Mouse (Mus musculus) left cerebral cortex, postnatal 36 days (tissue): ENCODE data around the gene Fads6. TPM values are rescaled to one million over a fixed set of nuclear protein-coding genes. Genes with fewer than 3 reads are reported as not detected.
A peak's percentile ranks its signal among the peaks of the same experiment; 100 is the strongest.

Experiments
- DNase-seq, 2 experiments: peaks; one replicate each; pipeline ENCODE4 v3.0.0; 2021 to 2022; ENCODE audit warnings: low spot score in 2 of 2, mixed read lengths in 1 of 2
- intact Hi-C: fragments of 180-260 bp; cut with DNase I; formaldehyde crosslinking; loops from one replicate; pipeline ENCODE4 v1.15.1; 2025
- total RNA-seq, 2 experiments: library from RNA; stranded (reverse); gene quantifications; 2 replicates each; pipeline ENCODE4 v1.2.3; 2021

Fads6 gene
- total RNA-seq, 2 experiments from 2014 or later, result 12.7 to 13.0 TPM

DNA sequence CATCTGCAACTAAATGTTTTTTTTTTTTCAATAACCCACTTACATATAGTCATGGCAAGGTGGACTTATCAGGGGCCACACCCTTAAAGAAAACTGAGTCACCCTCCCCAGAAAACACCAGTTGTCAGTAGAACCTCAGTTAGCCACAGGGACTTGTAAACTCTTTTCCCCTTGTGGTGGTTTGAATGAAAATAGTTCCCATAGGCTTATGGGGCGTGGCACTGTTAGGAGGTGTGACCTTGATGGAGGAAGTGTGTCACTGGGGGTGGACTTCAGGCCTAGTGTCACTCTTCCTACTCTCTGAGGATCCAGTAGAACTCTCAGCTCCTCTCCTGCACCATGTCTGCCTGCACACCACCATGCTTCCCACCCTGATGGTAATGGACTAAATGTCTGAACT, 17.7 kb downstream of the Fads6 start:
- intact Hi-C loops, result no loop called here
- DNase-seq, result no peak

- DNase-seq, result no peak
- intact Hi-C loops, result no loop called here
These were observed 19.3 kb downstream of the Fads6 start for GRCm38 (mm10) chr11:115278176-115278575.

GRCm38 (mm10) chr11:115277604-115277975, 19.9 kb downstream of the Fads6 start:
- no peak for DNase-seq
- intact Hi-C loops, result no loop called here

DNA sequence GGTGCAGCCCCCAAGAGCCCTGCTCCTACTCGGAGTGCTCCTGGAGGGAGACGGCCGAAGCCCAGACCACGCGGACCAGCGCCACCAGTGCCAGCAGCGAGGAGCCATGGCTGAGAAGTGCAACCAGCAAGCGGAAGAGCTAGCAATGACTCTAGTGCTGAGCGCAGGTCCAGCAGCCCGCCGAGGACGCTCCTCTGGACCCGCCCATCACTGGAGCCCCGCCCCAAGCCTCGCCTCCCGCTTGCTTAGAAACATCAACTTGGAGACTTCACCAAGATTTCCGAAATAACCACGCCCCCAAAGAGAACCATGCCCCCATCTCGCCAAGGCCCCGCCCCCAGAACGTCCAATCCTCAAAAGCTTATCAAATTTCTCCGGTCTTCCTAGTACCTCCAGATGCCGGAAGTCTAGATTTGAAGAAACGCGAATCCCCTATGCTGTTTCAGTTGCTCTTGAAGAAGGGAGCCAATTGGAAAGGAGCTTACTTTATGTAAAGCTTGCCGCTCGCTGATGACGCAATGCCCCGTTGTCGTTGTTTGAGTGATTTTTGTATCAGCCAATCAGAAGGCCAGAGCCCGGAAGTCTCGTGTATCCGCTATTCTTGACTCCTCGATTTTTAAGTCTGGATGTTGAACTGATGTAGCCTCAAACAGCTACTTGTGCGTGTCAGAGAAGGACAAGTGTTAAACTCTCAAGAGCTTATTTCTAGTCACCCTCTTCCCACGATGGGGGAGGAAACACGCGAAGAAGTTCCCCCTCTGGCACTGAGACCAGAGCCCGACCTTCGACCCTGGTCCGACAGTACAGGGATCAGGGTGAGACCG, 20.5 kb downstream of the Fads6 start, which contains the start of gene Fdxr:
Gene Fdxr (minus strand): TSS at position 271 of the 824 bp plus-strand sequence.
- intact Hi-C loops, result no loop called here

DNA sequence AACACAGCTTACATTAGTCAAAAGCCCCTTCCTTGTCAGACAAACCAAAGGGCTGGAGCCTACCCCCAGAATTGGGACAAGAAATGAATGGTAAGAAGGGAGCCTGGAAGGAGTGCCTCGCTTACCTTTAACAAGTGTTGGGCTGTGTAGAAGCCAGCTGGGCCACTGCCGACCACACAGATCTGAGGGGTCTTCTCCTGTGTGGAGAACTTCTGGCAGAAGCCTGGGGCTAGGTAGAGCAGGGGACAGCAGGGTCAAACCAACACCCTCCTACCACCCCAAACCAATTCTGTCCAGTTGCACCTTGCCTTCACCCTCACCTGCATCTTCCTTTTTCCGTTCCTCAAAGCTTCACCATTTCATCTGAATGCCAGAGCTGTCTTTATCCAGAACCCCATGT, 21.5 kb downstream of the Fads6 start:
- intact Hi-C loops, result no loop called here
- no peak for DNase-seq

More for the DNA sequence above, 20.5 kb downstream of the Fads6 start, which contains the start of gene Fdxr:
- DNase-seq, result peak; percentile 96 to 97

GRCm38 (mm10) chr11:115275509-115275908, 22.0 kb downstream of the Fads6 start:
- intact Hi-C loops, result no loop called here
- DNase-seq, result no peak

- DNase-seq, result no peak
- intact Hi-C loops, result no loop called here
These were observed 22.7 kb downstream of the Fads6 start for GRCm38 (mm10) chr11:115274771-115275170.

- intact Hi-C loops, result no loop called here
These were observed 23.3 kb downstream of the Fads6 start for GRCm38 (mm10) chr11:115274178-115274577.

DNA sequence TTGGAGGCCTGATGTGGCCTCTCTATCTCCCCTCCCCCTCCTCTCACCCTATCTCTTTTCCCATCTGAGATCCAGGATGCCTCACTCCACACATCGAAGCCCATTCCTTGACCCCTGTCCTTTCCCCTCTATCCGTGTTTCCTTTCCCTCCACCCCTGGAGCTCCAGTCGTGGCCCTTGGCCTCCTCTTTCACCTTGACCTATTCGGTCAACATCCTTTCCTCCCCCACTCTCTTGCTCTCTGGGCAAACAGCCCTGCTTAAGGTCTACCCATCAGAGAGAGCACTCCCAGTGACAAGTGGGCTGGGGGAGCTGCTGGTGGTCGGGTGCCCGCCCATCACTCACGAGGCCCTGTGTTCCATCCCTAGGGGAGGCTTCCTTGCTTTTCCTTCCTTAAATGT, 23.7 kb downstream of the Fads6 start:
- intact Hi-C loops, result no loop called here
- no peak for DNase-seq

More at GRCm38 (mm10) chr11:115274178-115274577, 23.3 kb downstream of the Fads6 start:
- DNase-seq, result no peak

GRCm38 (mm10) chr11:115272894-115273498, 24.5 kb downstream of the Fads6 start:
- intact Hi-C loops, result no loop called here
- no peak for DNase-seq

GRCm38 (mm10) chr11:115271481-115271880, 26.0 kb downstream of the Fads6 start:
- no peak for DNase-seq
- intact Hi-C loops, result no loop called here

- DNase-seq, result no peak
- intact Hi-C loops, result no loop called here
These were observed 26.4 kb downstream of the Fads6 start for GRCm38 (mm10) chr11:115271052-115271451.

- intact Hi-C loops, result loop anchor here (1.0 kb wide), 1 partner anchor 68 kb away; no protein-coding TSS in a partner anchor
These were observed 27.2 kb downstream of the Fads6 start for GRCm38 (mm10) chr11:115270148-115270861.

DNA sequence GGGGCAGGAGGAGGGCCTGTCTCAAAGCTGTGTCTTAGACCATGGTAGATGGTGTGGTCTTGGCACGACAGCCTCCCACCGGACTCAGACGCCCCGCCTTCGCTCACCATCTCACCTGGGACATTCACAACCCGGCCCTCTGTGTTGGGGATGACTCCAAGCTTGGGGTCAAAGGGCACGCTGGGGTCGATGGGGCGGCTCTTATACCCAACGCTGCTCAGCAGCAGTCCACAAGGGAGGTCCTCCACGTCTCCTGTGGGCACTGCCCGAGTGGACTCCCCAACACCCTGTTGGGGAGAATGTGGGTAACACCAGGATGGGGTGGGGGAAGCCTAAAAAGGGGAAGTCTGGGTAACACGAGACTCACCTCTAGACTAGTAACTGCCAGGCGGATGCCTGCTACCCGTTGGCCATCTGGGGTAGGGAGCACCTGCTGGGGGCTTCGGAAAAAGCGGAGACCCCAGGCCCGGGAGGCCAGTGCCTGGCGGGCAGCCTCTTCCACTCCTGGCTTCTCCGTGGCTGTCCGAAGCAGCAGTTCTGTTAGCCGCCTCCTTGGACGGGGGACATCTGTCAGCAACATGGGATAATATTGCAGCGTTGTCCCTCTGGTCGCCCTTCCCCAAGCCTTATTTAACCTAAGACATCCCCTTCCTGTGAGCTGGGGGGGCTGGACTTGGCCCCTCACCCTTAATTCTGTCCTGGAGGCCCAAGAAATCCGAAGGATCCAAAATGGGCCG, 28.0 kb downstream of the Fads6 start:
- no peak for DNase-seq
- intact Hi-C loops, result loop anchor here (1.0 to 2.0 kb wide), 2 partner anchors 67 to 109 kb away; no protein-coding TSS in a partner anchor

More at GRCm38 (mm10) chr11:115270148-115270861, 27.2 kb downstream of the Fads6 start:
- peak; percentile 77 to 81 for DNase-seq

GRCm38 (mm10) chr11:115267958-115268357, 29.5 kb downstream of the Fads6 start:
- intact Hi-C loops, result loop anchor here (2.0 kb wide), 1 partner anchor 107 kb away; no protein-coding TSS in a partner anchor
- no peak for DNase-seq

DNA sequence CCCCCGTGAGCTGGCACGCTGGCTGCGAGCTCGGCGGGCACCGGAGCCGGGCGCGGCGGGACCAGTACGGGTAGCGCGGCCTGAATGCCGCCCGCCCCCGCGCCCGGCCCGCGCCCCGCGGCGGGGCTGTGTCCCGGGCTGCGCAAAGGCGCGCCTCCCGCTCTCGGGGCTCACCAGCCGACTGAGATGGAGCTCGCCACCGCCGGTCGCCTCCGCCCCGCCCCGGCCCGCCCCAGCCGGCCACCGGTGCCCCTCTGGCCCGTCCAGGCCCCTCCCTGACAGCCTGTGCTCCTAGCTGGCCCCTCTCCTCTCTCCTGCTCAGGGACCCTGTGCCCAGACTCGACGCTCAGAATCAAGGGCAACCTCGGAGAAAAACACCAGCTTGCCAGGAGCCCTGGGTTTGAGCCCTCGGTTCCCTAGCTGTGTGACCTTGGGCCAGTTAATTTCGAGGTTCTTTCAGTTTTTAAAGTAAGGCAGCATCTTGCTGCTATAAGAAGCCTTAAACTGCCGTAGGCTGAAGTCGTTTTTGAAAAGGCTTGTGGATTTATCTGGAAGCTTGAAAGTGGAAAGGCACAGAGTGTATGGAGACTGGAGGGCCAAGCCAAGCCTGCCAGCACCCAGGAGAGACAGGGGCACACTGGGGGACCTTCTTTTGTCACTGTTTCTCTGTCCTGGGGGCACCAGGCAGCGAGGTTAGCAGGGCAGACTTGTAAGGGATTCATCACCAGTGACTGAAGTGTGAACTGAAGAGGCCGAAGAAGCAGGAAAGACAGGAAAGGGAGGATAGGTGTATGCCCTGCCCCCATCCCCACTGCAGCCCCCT, 30.2 kb downstream of the Fads6 start, which contains the start of gene Grin2c:
Gene Grin2c (minus strand): TSS at position 183 of the 823 bp plus-strand sequence.
- DNase-seq, result no peak
- intact Hi-C loops, result no loop called here

DNA sequence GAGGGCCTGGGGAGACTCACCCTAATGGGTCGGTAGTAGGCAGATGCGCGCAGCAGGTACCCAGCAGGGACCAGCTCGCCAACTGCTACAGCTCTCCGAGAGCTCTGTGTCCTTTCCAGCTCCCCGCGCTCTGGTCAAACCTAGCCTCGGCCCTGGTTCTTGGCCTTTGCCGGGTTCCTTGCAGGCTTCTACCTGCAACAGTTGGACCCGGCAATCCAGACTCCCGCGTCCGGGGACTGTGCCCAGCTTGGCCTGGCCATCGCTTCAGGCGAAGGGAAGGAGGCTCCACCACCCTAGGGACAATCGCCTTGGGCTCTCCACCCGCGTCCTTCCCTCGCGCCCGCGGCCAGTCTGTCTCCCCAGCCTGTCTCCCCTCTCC, 31.1 kb downstream of the Fads6 start:
- intact Hi-C loops, result no loop called here
- DNase-seq, result no peak

GRCm38 (mm10) chr11:115265771-115266399, 31.6 kb downstream of the Fads6 start:
- DNase-seq, result no peak
- intact Hi-C loops, result no loop called here
